Comparison of ENCODE assay signal across 31 mouse cellular contexts in the genomic region with DNA sequence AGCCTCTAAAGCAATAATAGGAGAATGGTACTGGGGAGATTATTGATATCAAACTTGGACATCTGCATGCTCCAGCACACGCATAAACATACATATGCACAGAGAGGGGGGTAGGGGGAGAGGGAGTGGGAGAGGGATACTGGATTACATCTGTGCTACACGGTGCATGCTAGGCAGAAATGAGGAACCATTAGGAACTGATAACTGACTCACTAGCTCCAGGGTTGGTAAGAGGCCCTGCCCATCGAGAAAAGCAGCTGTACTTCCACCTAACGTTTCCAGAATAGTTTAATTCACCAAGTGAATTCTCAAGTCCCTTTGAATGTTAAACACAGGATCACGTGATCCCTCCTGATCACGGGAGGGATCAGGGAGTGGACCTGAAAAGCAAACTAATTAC.
"Had no signal": no experiment of that assay in that cellular context is flagged by ENCODE, and none has a peak within 500 bp of the region (broad histone marks: within the 10 kb centered on the region; RNA-seq: fewer than 3 reads in every experiment).

No protein-coding gene starts in this region.

- H3K9me3 ChIP-seq: limb, embryonic 10.5 days; limb, embryonic 12.5 days; limb, embryonic 13.5 days; limb, embryonic 15.5 days; liver, embryonic 12.5 days; liver, embryonic 13.5 days; liver, embryonic 15.5 days; lung, embryonic 15.5 days; megakaryocyte, embryonic 14.5 days; midbrain, embryonic 10.5 days; midbrain, embryonic 12.5 days; midbrain, embryonic 13.5 days; midbrain, embryonic 15.5 days; neural tube, embryonic 12.5 days had no signal

- DNase-seq: left cerebral cortex, postnatal 4 days; liver, embryonic 13.5 days; liver, postnatal 0 days; lung, adult 18-20 months; lung, adult 2 months; lung, embryonic 14.5 days; lung, postnatal 10 days; lung, postnatal 14 days; lung, postnatal 36 days; lung, postnatal 4 days; midbrain, embryonic 14.5 days had no signal

- H3K4me1 ChIP-seq: limb, embryonic 12.5 days; limb, embryonic 13.5 days; limb, embryonic 15.5 days; liver, embryonic 12.5 days; liver, embryonic 13.5 days; liver, embryonic 15.5 days; lung, embryonic 15.5 days; midbrain, embryonic 10.5 days; midbrain, embryonic 12.5 days; midbrain, embryonic 13.5 days; midbrain, embryonic 15.5 days; neural tube, embryonic 12.5 days had no signal

- H3K4me2 ChIP-seq: limb, embryonic 12.5 days; limb, embryonic 13.5 days; limb, embryonic 15.5 days; liver, embryonic 11.5 days; liver, embryonic 12.5 days; liver, embryonic 13.5 days; liver, embryonic 15.5 days; lung, embryonic 14.5 days; lung, embryonic 15.5 days; midbrain, embryonic 11.5 days; midbrain, embryonic 12.5 days; midbrain, embryonic 13.5 days; midbrain, embryonic 15.5 days; neural tube, embryonic 12.5 days had no signal

- H3K27me3 ChIP-seq: limb, embryonic 12.5 days; limb, embryonic 13.5 days; limb, embryonic 15.5 days; liver, embryonic 12.5 days; liver, embryonic 13.5 days; liver, embryonic 15.5 days; lung, embryonic 15.5 days; megakaryocyte, embryonic 14.5 days; midbrain, embryonic 12.5 days; midbrain, embryonic 13.5 days; midbrain, embryonic 15.5 days; neural tube, embryonic 12.5 days had no signal

- ATAC-seq: liver, embryonic 12.5 days; liver, postnatal 0 days; lung, postnatal 0 days; midbrain, embryonic 13.5 days; midbrain, embryonic 15.5 days; midbrain, embryonic 16.5 days had no signal

- H3K27ac ChIP-seq: limb, embryonic 10.5 days; limb, embryonic 12.5 days; limb, embryonic 13.5 days; limb, embryonic 15.5 days; liver, embryonic 12.5 days; liver, embryonic 13.5 days; liver, embryonic 14.5 days; liver, embryonic 15.5 days; lung, embryonic 15.5 days; macrophage; midbrain, embryonic 10.5 days; midbrain, embryonic 12.5 days; midbrain, embryonic 13.5 days; midbrain, embryonic 15.5 days; neural tube, embryonic 12.5 days had no signal

- H3K9ac ChIP-seq: limb, embryonic 12.5 days; limb, embryonic 13.5 days; limb, embryonic 15.5 days; liver, embryonic 12.5 days; liver, embryonic 13.5 days; liver, embryonic 14.5 days; liver, embryonic 15.5 days; liver, postnatal 0 days; lung, embryonic 14.5 days; lung, embryonic 15.5 days; midbrain, embryonic 12.5 days; midbrain, embryonic 13.5 days; midbrain, embryonic 15.5 days; neural tube, embryonic 12.5 days had no signal

- H3K36me3 ChIP-seq: limb, embryonic 10.5 days; limb, embryonic 12.5 days; limb, embryonic 13.5 days; limb, embryonic 15.5 days; liver, embryonic 12.5 days; liver, embryonic 13.5 days; liver, embryonic 15.5 days; lung, embryonic 15.5 days; midbrain, embryonic 10.5 days; midbrain, embryonic 12.5 days; midbrain, embryonic 13.5 days; midbrain, embryonic 15.5 days; neural tube, embryonic 12.5 days had no signal

- H3K4me3 ChIP-seq: limb, embryonic 10.5 days; limb, embryonic 12.5 days; limb, embryonic 13.5 days; limb, embryonic 15.5 days; liver, embryonic 12.5 days; liver, embryonic 13.5 days; liver, embryonic 15.5 days; lung, embryonic 15.5 days; megakaryocyte, embryonic 14.5 days; midbrain, embryonic 10.5 days; midbrain, embryonic 12.5 days; midbrain, embryonic 13.5 days; midbrain, embryonic 15.5 days; myocyte; neural tube, embryonic 12.5 days had no signal
